Mouse (Mus musculus) right cerebral cortex, postnatal 10 days (tissue): ENCODE measurements around the gene Aunip.

Source experiments
- DNase-seq, 2 experiments: peaks; one replicate each; pipeline ENCODE4 v3.0.0; 2021; ENCODE audit warnings: low spot score in 2 of 2

Aunip gene

DNA sequence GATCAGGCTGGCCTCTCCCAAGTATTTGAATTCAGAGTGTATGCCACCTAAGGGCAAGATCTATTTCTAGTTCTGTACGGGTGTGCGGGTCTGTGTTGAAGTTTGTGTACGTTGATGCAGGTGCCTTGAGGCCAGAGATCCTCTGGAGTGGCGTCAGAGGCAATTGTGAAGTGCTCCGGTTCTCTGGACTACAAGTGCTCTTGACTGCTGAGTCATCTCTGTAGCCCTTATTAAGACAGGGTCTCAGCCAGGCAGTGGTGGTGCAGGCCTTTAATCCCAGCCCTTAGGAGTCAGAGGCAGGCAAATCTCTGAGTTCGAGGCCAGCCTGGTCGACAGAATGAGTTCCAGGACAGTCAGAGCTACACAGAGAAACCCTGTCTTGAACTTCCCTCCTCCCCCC lies 4.8 kb downstream of the Aunip start:
- no peak for DNase-seq

DNA sequence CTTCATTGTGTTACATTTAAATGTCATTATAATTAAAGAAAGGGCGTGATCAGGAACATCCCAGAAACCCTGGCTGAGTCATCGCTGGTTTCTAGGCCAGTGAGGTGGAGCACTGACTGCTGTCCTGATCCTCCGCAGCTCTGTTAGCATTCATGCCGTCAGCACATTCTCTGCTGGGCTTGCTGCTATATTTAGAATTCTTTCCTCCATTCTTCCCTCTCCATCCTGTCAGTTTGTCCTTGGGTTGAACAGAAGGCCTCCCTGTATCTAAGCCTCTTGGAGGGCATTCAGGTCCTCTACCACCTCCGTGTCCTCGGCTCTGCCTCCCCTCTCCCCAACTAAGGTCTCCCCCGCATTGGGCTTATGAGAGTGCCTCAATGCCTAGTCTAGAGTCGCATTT lies 6.2 kb downstream of the Aunip start:
- DNase-seq: no peak

DNA sequence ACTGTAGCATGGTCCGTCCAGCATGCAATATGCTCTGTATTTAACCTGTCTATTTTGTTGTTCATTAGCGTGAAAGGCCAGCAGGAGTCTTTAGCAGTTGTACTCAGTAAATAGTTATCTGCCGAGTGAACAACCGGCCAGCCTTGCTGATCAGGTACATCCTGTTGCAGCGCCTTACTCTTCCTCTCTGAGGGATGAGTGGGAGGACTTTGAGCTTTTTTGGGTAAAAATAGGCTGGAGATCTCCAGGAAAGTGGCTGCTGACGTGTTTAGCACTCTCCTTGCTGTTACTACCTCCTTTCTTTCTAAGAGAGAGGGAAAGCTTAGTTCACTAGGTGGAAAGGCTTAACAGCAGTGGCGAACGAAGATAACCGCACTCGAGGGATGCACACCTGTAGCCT lies 6.9 kb downstream of the Aunip start:
- DNase-seq: no peak

DNA sequence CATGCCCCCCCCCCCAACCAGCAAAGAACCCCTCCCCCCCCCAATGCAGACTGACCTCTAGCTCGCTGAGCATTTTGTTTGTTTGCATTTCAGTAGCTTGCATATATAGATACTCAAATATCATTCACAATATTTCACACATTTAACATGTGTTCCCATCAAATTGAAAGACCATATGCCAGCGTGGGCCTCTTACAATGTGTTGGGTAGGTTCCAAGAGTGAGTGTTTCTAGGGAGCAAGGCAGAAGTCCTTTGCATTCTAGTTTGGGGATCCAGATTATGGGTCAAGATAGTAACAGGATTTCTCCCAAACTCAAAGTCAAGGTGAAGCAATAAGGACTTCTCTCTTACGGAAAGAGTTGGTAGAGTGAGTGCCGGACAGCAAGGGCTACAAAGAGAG lies 7.7 kb downstream of the Aunip start:
- no peak for DNase-seq

DNA sequence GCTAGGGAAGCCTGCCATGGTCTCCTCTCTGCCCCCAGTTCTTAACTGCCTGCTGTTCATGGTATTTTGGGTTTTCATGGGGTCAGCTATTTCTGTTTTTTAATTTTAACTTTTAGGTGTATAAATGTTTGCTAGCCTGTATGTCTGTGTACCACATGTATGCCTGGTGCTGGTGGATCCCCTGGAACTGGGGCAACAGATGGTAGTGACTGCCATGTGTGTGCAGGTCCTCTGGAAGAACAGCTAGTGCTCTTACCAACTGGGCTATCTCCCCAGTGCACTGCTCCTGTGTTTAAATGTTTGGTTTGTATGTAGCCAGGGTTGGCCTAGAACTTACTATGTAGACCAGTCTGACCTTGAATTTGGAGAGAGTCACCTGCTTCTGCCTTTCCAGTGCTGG lies 8.5 kb downstream of the Aunip start:
- no peak for DNase-seq

DNA sequence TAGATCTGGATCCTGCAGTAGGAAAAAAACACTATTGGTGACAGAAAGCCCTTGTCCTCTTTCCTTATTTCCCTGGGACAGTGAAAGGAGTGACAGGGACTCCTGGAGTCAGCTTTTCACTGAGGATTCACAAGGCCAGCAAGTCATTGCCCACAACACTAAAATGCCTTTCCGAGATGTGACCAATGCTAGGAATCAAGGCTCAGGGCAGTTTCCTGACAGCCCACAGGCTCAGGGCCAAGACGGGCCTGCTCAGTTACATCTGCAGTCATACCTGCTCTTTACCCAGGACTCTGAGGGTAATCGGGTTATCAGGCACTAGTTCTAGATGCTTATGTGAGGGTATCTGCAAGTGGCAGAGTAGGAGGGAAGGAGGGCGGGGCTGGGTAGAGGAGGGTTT lies 12.6 kb downstream of the Aunip start:
- no peak for DNase-seq

DNA sequence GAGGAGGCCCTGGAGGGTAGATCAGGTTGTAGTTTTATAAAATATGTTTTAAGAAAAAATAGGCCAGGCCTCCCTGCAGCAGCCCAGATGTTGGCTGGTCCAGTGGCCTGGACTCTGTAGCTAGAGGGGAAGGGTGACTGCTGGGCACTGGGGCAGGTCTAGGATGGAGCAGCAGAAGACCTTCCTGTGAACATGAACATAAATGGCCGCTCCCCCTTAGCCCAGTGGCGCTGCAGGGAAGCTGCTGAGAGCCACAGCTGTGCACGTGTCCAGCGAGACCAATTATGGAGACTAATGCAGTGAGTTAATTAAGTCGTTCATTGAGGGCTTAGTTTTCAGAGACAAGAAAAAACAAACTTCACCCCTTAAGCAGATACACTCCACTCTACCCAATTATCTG lies 15.0 kb downstream of the Aunip start:
- no peak for DNase-seq

DNA sequence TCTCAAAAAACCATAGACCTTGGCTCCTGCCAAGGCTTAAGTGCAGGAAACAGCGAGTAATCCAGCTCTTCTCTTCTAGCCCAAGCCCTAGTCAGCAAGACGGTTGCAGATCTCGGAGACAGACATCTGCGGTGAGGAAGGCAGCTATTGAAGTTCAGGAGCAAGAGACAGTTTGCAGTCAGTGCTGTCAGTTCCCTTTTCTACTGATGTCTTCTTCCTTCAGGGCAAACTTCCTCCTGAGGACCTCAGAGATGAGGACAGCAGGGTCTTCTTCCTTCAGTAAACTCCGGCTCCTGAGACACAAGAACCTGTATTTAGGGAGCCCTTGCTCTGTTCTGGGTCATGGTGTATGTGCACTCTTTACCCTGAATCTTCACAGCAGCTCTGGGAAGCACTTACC lies 15.4 kb downstream of the Aunip start:
- DNase-seq: no peak

DNA sequence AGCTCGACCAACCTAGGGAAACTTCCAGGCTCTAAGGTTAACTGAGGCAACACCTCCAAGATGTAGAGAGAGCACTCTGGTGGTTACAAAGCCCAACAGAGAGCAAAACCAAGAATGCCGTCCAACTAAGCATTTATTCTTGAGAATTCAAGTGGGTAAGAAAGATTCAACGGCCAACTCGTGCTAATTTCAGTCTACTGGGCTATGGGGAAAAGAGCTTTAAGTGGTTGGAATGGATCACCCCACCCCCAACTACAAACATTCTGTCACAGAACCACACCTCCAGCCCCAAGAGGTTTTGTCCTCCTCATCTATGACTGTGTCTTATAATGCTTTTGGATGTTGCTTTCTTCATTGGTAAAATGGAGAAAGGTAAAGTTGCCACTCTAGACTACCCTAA lies 22.1 kb downstream of the Aunip start:
- no peak for DNase-seq

DNA sequence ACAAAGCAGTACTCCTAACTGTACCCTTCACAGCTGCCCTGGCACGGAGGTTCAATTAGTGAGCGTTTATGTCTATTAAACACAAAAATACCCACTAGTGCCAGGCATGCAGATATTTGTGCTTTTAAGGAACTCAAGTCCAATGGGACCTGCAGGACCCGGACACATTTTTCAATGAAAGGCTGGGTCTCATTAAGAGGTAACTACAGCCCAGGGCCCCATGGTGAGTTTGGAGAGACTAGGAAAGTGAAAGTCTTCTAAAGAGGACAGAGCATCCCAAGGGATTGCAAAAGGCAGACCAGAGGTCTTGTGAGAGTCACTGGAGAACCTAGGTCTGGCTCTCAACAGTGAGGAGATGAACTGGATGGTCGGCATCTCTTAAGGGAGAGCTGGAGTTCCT lies 22.6 kb downstream of the Aunip start:
- DNase-seq: peak in 1 of 2 experiments; percentile 24

DNA sequence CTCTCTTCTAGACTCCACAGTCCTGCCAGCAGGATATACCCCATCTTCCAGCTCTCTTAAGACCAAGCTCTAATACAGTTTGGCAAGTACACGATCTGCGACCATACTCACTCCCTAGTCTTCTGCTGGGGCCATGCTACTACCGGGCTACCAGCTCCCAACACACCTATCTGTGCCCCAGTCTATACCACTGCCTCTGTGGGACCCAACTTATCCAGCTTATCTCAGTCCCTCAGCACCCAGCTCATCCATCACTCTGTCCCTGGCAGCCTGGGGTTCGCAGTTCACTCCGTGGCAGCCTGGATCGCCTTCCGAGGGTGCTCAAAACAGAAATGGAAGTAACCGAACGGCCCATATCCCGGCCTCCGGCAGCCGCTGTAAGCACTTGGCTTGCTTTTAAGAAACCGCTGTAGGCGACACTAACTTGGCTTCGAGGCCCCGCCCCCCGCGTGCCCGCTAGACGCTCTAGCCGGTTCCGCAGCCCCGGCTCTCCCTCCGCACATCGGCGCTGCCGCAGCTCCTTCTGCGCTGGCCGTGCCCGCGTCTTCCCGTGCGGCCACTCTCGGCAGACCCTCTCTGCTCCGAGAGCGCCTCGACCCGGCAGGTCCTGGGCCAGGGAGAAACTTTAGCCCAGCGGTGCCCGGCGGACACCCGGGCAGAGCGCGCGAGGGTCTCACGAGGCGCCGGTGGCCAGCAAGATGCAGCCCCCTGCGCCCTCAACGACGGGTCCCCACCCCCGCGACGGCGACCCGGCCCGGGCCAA lies 23.5 kb downstream of the Aunip start:
- peak; percentile 70 to 75 for DNase-seq

DNA sequence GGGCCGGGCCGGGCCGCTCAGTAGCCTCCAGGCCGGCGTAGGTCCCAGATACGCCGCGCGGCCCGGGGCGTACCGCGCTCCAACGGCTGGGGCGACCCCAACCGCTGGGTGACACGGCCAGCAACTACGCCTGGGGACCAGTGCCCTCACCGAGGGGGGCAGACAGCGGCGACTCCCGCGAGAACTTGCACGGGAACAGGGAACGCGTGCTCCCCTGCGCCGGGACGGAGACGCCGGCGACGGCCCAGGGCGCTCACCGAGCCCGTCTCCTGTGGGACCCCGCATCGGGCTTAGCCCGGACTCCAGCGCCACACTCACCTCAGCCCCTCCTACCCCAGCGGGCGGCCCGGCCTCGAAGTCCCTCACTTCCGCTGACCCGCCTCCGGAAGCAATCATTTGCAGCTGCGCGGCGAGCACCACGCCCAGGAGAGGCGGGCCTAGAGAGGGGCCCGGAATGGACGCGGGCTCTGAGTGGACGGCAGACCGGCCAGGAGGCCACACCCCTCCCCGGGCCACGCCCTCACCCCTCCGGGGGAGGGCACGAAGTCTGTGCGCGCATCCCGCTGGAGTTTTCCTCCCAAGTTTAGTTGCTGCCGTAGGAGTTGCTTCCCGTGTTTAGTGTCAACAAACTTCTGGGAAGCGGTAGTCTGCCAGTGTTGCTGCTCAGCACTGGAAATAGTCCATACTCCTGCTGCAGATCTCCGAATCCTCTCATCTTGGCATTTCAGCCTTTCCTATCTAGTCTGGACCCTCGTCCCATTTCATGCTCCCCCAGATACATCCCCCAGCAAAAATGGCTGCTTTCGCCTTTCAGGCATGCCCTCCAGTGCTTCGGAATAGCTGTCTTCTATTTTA lies 24.4 kb downstream of the Aunip start, which contains the start of gene Mtfr1l:
Gene Mtfr1l (minus strand): TSS at position 456 of the 855 bp plus-strand sequence.
- peak; percentile 98 for DNase-seq

DNA sequence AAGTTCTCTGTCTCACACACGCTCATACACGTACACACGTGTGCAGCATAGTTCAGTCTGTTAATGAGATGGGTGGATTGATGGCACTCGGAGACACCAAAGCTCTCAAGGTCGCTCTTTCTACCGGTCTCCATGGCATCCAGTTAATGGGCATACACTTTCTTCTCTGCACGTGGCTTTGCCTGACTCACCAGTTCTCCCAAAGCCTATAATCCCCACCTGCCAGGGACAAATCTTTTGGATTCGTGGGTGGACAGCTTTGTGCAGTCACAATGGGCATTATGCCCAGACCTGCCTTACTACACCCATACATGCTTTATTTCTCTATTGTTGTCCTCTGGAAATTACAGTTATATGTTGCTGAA lies 25.0 kb downstream of the Aunip start:
- DNase-seq: peak in 1 of 2 experiments; percentile 71

DNA sequence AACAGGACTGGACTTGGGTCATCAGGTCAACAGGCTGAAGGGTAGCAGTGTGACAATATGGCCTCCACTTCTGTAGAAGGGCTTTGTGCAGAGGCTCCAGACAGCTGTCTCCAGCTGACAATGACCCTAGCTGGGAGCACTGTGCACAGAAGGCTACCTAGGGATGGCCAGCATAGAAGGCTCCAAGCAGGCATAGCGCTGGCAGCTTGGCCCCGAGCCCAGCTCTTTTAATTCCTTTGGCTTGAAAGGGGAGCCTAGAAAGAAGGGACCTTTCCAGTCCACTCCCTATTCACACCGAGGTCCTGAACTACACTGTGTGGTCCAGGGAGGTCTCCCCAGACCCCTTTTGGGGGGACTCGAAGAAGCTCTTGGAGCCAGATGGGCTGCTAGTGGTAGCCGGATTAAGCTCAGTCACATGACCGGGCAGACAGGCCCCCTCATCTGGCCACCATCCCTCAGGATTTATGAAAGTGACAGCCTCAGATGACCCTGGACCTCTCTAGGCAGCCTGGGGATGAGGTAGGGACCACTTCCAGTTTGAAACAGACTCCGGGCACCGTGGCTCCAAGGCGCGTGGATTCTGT lies 28.3 kb downstream of the Aunip start:
- DNase-seq: no peak

DNA sequence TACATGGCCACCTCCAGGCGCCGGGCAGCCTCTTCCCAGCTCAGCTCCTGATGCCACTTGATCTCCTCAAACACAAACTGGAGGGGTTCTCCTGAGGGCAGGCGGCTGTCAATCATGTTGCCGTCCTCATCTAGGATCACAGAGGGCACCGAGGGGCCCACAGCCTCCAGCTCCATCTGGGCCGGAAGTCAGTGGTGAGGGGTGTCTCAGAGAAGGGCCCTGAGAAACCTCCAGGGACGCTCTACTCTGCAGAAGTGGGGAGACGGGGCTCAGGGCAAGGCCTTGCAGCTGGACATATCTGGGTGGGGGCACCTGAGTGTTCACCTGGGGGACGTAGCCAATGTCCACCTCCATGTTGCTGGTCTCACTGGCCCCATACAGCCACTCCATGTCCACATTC lies 31.9 kb downstream of the Aunip start:
- DNase-seq: no peak

DNA sequence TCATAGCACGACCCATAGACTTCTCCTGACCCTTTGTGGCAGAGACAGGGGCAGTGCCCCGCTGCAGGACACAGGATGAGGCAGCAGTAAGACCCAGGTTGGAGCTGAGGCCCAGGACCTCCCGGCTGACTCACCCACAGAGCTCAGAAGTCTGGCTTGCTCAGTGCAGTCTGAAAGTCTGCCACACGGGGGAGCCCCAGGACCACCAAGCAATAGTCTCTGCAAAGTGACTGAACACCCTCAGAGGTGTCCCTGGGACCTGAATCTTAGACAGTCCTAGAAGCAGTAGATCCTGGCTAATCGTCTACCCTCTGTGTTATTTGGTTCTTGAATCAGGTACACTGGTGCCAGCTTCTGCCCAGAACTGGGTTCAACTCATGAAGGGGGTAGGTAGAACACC lies 32.5 kb downstream of the Aunip start:
- peak; percentile 90 to 94 for DNase-seq

DNA sequence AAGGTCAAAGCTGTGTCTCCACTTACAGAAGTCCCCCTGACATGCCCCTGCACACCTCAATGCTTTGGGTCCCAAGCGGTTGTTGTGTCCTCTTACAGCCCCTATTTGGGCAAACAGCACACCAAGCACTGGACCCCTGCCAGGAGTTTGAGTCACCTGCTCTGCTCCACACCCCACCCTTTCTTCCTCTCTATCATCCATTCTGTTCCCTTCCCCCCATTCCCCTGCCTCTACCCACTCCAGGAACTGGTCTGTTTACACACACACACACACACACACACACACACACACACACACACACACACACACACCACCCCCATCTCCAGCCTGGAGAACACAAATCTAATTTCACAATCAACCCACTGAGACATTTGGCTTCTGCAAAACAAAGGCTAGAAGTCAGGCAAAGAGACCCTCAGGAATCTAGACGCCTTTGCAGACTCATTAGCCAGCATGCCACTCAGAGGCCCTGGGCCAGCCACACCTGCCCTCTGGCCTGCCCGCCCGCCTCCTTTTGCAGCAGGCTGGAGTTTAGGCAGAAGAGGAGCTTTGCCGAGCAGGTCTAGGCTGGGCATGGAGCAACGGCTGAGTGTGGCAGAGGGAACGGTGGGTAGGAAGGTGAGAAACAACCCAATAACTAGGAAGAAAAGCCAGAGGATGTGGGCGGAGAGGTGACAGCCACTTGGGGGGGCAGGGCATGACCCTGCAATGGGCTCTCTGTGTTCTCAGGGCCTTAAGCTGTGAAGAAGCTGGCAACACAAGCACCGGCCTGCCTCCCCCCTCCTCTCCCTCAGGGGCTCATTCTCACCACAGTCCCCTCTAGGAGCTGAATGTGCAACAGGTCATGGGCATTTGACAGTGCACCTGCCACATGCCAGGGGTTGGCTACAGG lies 36.3 kb downstream of the Aunip start:
- no peak for DNase-seq

DNA sequence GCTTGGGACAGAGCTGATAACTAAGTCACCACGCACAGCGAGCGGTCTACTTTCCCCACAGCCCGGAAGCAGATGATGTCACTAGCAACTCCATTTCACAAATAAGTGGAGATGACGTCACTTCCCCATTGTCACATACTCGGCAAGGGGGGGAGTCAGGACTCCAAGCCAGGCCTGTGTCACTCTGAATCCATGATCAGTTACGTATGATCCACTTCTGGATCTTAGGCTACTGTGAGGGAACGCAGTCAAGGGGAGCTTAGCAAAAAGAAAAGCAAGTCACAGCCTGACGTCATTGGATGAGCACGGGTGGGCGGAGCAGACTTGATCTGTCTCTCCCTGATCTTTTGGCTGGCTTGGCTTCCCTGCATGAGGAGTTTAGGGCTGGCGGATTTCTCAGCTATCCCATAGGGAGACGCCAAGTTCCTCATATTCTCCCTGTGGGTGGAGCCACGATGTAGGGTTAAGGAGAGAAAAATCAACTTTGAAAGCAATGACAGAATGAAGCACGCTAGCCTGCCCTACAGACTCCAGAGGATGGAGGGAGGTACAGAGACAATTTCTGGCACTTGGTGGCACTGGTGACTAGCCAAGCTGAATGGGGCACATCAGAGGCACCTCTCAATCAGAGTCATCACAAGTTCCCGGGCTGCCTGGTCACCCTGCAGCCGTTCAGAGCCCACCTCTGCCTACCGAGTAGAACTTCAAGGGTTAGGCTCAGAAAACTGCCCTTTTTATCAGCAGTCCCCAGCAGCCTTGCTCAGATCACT lies 37.6 kb downstream of the Aunip start:
- no peak for DNase-seq

DNA sequence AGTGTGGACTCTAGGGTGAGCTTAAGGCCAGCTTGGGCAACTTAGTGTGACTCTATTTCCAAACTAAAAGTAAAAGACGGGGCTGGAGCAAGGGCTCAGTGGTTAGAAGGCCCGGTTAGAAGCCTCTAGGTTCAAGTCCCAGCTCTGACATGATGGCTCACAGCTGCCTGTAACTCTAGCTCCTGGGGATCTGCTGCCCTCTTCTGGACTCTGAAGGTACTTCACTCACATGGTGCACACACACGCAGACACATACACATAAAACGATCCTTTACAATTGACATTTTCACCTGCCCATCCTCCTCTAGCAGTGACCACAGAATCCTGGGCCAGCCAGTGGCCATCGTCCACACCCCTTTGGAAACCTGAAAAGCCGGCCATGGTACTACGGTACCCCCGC lies 39.1 kb downstream of the Aunip start:
- no peak for DNase-seq

DNA sequence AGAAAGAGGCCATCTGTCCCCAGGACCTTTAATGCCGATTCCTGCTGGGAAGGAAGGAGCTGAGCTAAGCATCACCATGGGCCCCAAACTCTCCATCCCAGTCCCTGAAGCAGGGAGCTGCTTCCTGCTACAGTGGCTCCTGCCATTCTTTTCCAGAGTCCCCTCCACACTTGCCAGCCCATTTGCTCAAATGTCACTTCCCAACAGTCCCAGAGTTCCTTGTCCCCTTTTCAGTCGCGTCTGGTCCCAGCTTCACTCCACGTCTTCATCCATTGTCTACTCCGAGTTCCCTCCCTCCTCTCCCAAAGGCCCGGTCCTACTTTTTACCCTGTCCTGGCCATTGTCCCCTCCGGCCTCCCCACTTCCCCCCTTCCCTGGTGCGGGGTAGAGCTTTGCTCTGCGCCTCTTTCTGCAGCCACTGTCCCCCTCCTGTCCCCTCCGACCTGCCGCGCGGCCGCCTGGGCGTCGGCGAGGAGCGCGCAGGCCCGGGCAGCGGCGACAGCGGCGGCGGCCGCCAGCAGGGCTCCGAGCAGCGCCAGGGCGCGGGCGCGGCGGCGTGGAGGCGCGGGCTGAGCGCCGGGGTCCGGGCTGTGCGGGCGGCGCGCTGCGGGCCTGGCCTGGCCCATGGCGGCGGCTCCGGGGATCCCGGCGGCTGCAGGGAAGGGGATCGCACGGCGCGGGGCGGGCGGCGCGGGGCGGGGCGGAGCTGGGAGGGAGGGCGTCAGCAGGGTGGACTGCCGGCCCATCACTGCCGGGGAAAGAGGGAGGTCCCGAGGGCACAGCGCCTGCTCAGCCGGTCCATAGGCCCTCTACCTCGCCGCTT lies 40.9 kb downstream of the Aunip start, which contains the start of gene Selenon:
Gene Selenon (minus strand): TSS at position 673 of the 823 bp plus-strand sequence.
- peak in 1 of 2 experiments; percentile 70 for DNase-seq
